Mouse (Mus musculus) liver, postnatal 0 days (tissue): ENCODE data around the gene Khdrbs1.

Experiments
- CTCF ChIP-seq: sonication (generic); IDR thresholded peaks from 2 replicates; pipeline ENCODE4 v1.5.1; 2016; ENCODE audit warnings: antibody characterized with exemption, low read depth
- EP300 ChIP-seq: IDR thresholded peaks from 2 replicates; pipeline ENCODE4 v1.6.1; 2016; ENCODE audit warnings: antibody characterized with exemption, low read depth, mild to moderate bottlenecking

GRCm38 (mm10) chr4:129731423-129731822 is 10.7 kb downstream of the Khdrbs1 start:
- TF ChIP-seq CTCF (no peak), EP300 (no peak)
